Mouse (Mus musculus): ENCODE results near the gene Alkbh3. TPM values are rescaled to one million over a fixed set of nuclear protein-coding genes. Genes with fewer than 3 reads are reported as not detected.
A peak's percentile ranks its signal among the peaks of the same experiment; 100 is the strongest.

Alkbh3 gene
- 29.4 and 32.2 TPM in 2 replicates for polyA plus RNA-seq (2015; fragmentation: Nextera tagmentation; extraction: Ambion mirVana)

- H3K9me3 ChIP-seq (replicated peaks): no peaks in the 10 kb centered on the region
- H3K36me3 ChIP-seq (replicated peaks): peaks cover 26% of the 10 kb centered on the region
- WGBS (ENCODE audit: insufficient replicate concordance): 6% methylated on average over 47 of the region's 47 CpGs
- H3K27ac ChIP-seq (replicated peaks): peak within 1 kb of the TSS; percentile 20; the same call in 1 of the 2 replicates
- no peaks in the 10 kb centered on the region for H3K27me3 ChIP-seq
- H3K4me3 ChIP-seq (replicated peaks): peak within 1 kb of the TSS; percentile 75
- H3K4me1 ChIP-seq (replicated peaks): peaks cover 14% of the 10 kb centered on the region
- peak within 1 kb of the TSS; percentile 73 for H3K4me2 ChIP-seq
- peak within 1 kb of the TSS; percentile 73 for H3K9ac ChIP-seq
- ATAC-seq (ENCODE audit: insufficient read depth): peak; percentile 98
Observed at GRCm38 (mm10) chr2:94010335-94011291, at the start of gene Alkbh3. Gene Alkbh3 (minus strand): TSS chr2:94010807.

GRCm38 (mm10) chr2:94059459-94059858, 48.9 kb upstream of the Alkbh3 start:
- no peak overlapping the region for H3K4me3 ChIP-seq (replicated peaks)
- H3K27ac ChIP-seq (replicated peaks): no peak overlapping the region
- no peak overlapping the region for H3K4me2 ChIP-seq
- no peak for ATAC-seq (ENCODE audit: insufficient read depth)
- WGBS (ENCODE audit: insufficient replicate concordance): 68% methylated on average over 5 of the region's 5 CpGs
- no peaks in the 10 kb centered on the region for H3K9me3 ChIP-seq (replicated peaks)
- H3K4me1 ChIP-seq (replicated peaks): no peaks in the 10 kb centered on the region
- H3K36me3 ChIP-seq (replicated peaks): no peaks in the 10 kb centered on the region
- H3K27me3 ChIP-seq: no peaks in the 10 kb centered on the region
- no peak overlapping the region for H3K9ac ChIP-seq

- H3K9me3 ChIP-seq (replicated peaks): no peaks in the 10 kb centered on the region
- no peaks in the 10 kb centered on the region for H3K36me3 ChIP-seq (replicated peaks)
- no peak overlapping the region for H3K27ac ChIP-seq (replicated peaks)
- H3K4me1 ChIP-seq (replicated peaks): no peaks in the 10 kb centered on the region
- H3K4me2 ChIP-seq: no peak overlapping the region
- no peak overlapping the region for H3K9ac ChIP-seq
- no peak for ATAC-seq (ENCODE audit: insufficient read depth)
- no peaks in the 10 kb centered on the region for H3K27me3 ChIP-seq
- H3K4me3 ChIP-seq (replicated peaks): no peak overlapping the region
Observed at GRCm38 (mm10) chr2:94054813-94055212, 44.2 kb upstream of the Alkbh3 start.

- H3K9me3 ChIP-seq (replicated peaks): no peaks in the 10 kb centered on the region
- no peaks in the 10 kb centered on the region for H3K27me3 ChIP-seq
- no peak overlapping the region for H3K27ac ChIP-seq (replicated peaks)
- no peak overlapping the region for H3K4me3 ChIP-seq (replicated peaks)
- no peak for ATAC-seq (ENCODE audit: insufficient read depth)
- no peaks in the 10 kb centered on the region for H3K36me3 ChIP-seq (replicated peaks)
- H3K4me1 ChIP-seq (replicated peaks): no peaks in the 10 kb centered on the region
- no peak overlapping the region for H3K4me2 ChIP-seq
- no peak overlapping the region for H3K9ac ChIP-seq
- WGBS (ENCODE audit: insufficient replicate concordance): 83% methylated on average over 5 of the region's 5 CpGs
Observed at GRCm38 (mm10) chr2:94051952-94052351, 41.3 kb upstream of the Alkbh3 start.

- Histone ChIP-seq H3K4me2 (no peak overlapping the region), H3K36me3 (replicated peaks) (no peaks in the 10 kb centered on the region), H3K9me3 (replicated peaks) (no peaks in the 10 kb centered on the region), H3K27ac (replicated peaks) (no peak overlapping the region), H3K9ac (no peak overlapping the region), H3K4me3 (replicated peaks) (no peak overlapping the region), H3K27me3 (no peaks in the 10 kb centered on the region), H3K4me1 (replicated peaks) (no peaks in the 10 kb centered on the region)
- no peak for ATAC-seq (ENCODE audit: insufficient read depth)
- whole genome bisulfite sequencing (ENCODE audit: insufficient replicate concordance): 86% methylated on average over 3 of the region's 3 CpGs
Observed at GRCm38 (mm10) chr2:94050901-94051300, 40.3 kb upstream of the Alkbh3 start.

- no peak overlapping the region for H3K27ac ChIP-seq (replicated peaks)
- no peak overlapping the region for H3K4me3 ChIP-seq (replicated peaks)
- H3K9me3 ChIP-seq (replicated peaks): no peaks in the 10 kb centered on the region
- no peak overlapping the region for H3K4me2 ChIP-seq
- no peaks in the 10 kb centered on the region for H3K27me3 ChIP-seq
- ATAC-seq (ENCODE audit: insufficient read depth): no peak
- no peak overlapping the region for H3K9ac ChIP-seq
- WGBS (ENCODE audit: insufficient replicate concordance): 74% methylated on average over 5 of the region's 5 CpGs
- no peaks in the 10 kb centered on the region for H3K36me3 ChIP-seq (replicated peaks)
- no peaks in the 10 kb centered on the region; the same call in 1 of the 2 replicates for H3K4me1 ChIP-seq (replicated peaks)
Observed at GRCm38 (mm10) chr2:94049471-94050176, 39.0 kb upstream of the Alkbh3 start.

- H3K4me1 ChIP-seq (replicated peaks): no peaks in the 10 kb centered on the region; the same call in 1 of the 2 replicates
- no peak overlapping the region for H3K27ac ChIP-seq (replicated peaks)
- H3K4me3 ChIP-seq (replicated peaks): no peak overlapping the region
- H3K27me3 ChIP-seq: no peaks in the 10 kb centered on the region
- no peak overlapping the region for H3K9ac ChIP-seq
- no peak overlapping the region for H3K4me2 ChIP-seq
- 57% methylated on average over 5 of the region's 5 CpGs for WGBS (ENCODE audit: insufficient replicate concordance)
- no peak for ATAC-seq (ENCODE audit: insufficient read depth)
- no peaks in the 10 kb centered on the region for H3K9me3 ChIP-seq (replicated peaks)
- no peaks in the 10 kb centered on the region for H3K36me3 ChIP-seq (replicated peaks)
Observed at GRCm38 (mm10) chr2:94048733-94049470, 38.3 kb upstream of the Alkbh3 start.

- H3K9me3 ChIP-seq (replicated peaks): no peaks in the 10 kb centered on the region
- ATAC-seq (ENCODE audit: insufficient read depth): no peak
- 80% methylated on average over 1 of the region's 1 CpGs for WGBS (ENCODE audit: insufficient replicate concordance)
- H3K4me2 ChIP-seq: no peak overlapping the region
- no peaks in the 10 kb centered on the region for H3K27me3 ChIP-seq
- H3K27ac ChIP-seq (replicated peaks): no peak overlapping the region
- H3K9ac ChIP-seq: no peak overlapping the region
- H3K4me1 ChIP-seq (replicated peaks): no peaks in the 10 kb centered on the region; the same call in 1 of the 2 replicates
- H3K36me3 ChIP-seq (replicated peaks): no peaks in the 10 kb centered on the region
- H3K4me3 ChIP-seq (replicated peaks): no peak overlapping the region
Observed at GRCm38 (mm10) chr2:94048271-94048670, 37.7 kb upstream of the Alkbh3 start.

GRCm38 (mm10) chr2:94045411-94046090, 34.9 kb upstream of the Alkbh3 start:
- H3K4me3 ChIP-seq (replicated peaks): no peak overlapping the region
- no peaks in the 10 kb centered on the region for H3K9me3 ChIP-seq (replicated peaks)
- ATAC-seq (ENCODE audit: insufficient read depth): no peak
- no peak overlapping the region for H3K9ac ChIP-seq
- peaks cover 5% of the 10 kb centered on the region; the same call in 1 of the 2 replicates for H3K36me3 ChIP-seq (replicated peaks)
- no peaks in the 10 kb centered on the region for H3K27me3 ChIP-seq
- 64% methylated on average over 6 of the region's 6 CpGs for WGBS (ENCODE audit: insufficient replicate concordance)
- no peaks in the 10 kb centered on the region; the same call in 1 of the 2 replicates for H3K4me1 ChIP-seq (replicated peaks)
- H3K4me2 ChIP-seq: no peak overlapping the region
- no peak overlapping the region for H3K27ac ChIP-seq (replicated peaks)

GRCm38 (mm10) chr2:94044174-94044573, 33.6 kb upstream of the Alkbh3 start:
- H3K27me3 ChIP-seq: no peaks in the 10 kb centered on the region
- no peaks in the 10 kb centered on the region for H3K9me3 ChIP-seq (replicated peaks)
- H3K4me1 ChIP-seq (replicated peaks): no peaks in the 10 kb centered on the region; the same call in 1 of the 2 replicates
- H3K27ac ChIP-seq (replicated peaks): no peak overlapping the region
- no peak for ATAC-seq (ENCODE audit: insufficient read depth)
- no peak overlapping the region for H3K9ac ChIP-seq
- no peak overlapping the region for H3K4me2 ChIP-seq
- H3K4me3 ChIP-seq (replicated peaks): no peak overlapping the region
- H3K36me3 ChIP-seq (replicated peaks): peaks cover 5% of the 10 kb centered on the region; the same call in 1 of the 2 replicates
- WGBS (ENCODE audit: insufficient replicate concordance): 65% methylated on average over 2 of the region's 2 CpGs

Measured in liver, embryonic 15.5 days (tissue).